Mouse (Mus musculus) regulatory T cell (primary cell): ENCODE measurements around the gene Acot4.
"Not testable (repeated sequence)": the region's sequence is repeated elsewhere in the genome, so short reads cannot be mapped to it uniquely, and the experiment has no call there.

ENCODE experiments used
- in situ Hi-C: fragments of 300-600 bp; cut with MboI, MseI; formaldehyde crosslinking; loops from one replicate; pipeline ENCODE4 v1.15.1; 2025; ENCODE audit warnings: high pct_unique_total_duplicates

Acot4 gene

DNA sequence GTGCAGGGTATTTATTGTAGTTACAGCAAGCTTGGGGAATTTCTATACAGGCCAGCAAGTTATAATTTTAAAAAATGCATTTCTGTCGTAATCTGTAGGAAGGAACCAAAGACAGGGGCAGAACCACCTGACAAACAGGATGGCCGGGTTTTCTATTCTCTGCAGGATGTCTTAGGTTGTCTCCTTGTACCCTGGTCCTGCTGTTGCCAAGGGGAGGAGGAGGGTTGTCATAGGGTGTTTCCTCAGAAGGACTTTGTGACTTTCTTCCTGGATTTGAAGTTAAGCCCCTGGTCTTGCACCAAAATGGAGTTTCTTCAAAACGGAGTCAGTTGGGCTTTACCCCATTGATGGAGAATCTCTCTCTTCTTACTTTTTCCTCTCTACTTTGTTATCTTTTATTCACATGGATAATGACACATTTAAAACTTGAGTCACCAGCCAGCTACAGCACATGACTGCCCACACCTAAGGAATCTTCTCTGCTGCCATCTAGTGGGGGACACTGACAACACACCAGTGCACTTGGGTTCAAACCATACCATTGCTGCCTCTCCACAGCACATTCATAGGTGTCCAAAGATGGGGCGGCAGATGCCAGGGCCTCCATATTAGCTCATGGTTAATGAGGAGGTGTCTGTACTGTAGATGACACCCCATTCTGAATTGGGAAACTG is 7.4 kb upstream of the Acot4 start:
- in situ Hi-C loops = no loop called here

DNA sequence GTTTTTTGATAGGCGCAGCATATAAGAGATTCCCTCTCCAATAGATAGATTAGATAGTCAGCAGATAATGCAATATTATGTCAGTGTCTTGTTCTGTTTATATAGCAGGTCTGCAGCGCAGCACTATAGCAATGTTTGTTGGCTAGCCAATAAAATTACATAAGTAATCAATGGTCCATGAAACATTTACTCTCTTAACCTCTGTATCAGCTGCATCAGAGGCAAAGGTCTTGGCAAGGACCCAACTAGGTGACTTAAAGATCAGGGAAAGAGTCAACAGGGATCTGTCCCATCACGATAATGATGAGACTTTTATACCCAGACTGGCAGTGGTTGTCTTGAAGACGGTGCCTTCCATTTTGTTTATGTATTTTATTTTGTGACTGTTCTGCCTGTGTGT is 5.3 kb upstream of the Acot4 start:
- in situ Hi-C loops = no loop called here

DNA sequence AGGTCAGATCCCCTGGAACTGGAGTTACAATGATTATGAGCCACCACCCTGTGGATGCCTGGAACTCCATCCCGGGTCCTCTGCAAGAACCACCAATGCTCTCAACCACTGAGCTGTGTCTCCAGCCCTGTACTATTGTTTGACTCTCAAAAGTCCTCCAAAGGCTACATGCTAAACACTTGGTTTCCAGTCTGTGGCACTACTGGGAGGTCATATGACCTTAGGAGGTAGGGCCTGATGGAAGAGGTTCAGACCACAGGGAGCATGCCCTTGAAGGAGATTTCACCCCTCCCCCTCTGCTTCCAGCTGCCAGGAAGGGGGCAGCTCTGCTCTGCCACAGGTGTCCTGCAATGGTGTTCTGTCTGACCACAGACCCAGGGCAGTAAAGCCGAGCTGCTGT is 4.9 kb upstream of the Acot4 start:
- in situ Hi-C loops = not testable (repeated sequence)

DNA sequence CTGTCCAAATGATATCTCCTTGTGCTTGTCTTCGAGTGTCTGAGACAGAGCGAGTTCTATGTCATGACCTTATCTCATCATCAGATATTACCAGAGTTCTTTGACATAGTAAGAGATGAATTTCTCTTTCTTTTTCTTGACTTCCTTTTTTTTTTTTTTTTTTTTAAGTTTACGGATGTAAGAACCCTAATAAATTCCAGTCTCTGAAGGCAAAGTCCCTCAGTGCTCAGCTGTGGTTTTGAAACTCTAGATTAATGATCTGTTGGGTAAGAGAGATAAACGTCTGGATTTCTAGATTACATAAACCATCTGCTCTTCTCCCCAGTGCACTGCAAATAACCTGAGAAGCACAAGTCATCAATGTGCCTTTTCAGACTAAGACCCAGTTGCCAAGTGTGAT is 4.1 kb upstream of the Acot4 start:
- in situ Hi-C loops = no loop called here

DNA sequence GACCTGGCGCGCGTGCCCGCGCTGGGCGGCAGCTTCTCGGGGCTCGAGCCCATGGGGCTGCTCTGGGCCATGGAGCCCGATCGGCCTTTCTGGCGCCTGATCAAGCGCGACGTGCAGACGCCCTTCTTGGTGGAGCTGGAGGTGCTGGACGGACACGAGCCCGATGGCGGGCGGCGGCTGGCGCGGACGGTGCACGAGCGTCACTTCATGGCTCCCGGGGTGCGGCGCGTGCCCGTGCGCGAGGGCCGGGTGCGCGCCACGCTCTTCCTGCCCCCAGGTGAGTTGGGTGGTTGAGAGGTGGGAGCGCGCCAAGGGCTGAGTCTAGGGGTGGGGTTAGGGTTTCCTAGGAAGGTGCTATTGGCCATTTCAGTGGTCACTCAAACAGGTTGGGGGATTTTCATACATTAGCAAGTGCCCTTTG is 522 bp downstream of the Acot4 start, which contains the start of gene Gm49366:
Gm49366 (plus strand) TSS at position 245 of the 421 bp plus-strand sequence.
- in situ Hi-C loops = not testable (repeated sequence)

DNA sequence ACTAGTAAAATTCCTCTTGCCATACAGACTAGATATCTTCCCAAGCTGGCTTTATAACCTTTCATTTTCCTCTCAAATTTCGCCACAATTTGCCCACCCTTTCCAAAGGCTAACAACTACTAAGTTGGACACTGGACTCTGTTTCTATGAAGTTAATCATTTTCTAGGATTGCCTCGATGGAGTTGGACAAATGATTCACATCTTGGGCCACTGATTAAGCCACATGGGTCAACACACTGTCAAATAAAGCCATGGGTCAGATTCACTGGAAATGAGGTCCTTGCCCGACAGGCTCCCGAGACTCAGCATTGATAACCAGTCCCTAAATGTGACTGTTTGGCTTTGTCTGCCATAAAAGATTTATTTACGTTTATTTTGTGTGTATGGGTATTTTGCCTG is 4.1 kb downstream of the Acot4 start:
- in situ Hi-C loops = no loop called here

DNA sequence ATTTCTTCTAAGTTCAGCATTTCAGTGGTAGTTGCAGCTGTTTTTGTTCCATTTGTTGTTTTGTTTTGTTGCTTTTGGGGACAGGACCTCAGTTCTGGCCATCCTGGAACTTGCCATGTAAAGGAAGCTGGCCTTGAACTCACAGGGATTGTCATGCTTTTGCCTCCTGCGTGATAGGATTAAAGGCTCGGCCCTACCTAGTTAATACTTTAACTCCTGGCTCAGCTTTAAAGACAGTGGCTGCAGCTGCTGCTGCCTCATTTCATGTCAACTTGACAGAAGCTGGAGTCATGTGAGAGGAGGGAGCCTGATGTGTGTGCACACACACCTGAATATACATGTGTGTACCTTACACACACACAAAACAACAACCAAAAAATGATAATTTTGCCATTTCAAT is 5.9 kb downstream of the Acot4 start:
- in situ Hi-C loops = no loop called here

DNA sequence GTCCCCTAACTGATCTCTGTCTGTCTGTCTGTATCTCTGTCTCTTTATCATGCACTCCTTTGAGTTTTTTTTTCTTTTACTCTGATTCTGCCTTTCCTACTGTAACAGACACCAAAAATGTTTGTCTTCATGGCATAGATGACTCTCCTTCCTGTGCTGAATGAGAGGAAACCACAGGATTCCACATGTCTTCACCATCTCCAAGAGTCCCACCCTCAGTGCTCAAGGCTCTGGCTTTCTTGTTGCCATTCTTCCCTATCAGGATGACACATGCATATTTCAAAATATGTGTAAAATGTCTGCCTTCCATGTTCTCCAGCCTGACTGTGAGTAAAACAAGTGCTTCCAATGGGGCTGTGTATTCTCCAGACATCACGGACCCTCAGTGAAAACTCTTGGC is 8.7 kb downstream of the Acot4 start:
- in situ Hi-C loops = no loop called here

DNA sequence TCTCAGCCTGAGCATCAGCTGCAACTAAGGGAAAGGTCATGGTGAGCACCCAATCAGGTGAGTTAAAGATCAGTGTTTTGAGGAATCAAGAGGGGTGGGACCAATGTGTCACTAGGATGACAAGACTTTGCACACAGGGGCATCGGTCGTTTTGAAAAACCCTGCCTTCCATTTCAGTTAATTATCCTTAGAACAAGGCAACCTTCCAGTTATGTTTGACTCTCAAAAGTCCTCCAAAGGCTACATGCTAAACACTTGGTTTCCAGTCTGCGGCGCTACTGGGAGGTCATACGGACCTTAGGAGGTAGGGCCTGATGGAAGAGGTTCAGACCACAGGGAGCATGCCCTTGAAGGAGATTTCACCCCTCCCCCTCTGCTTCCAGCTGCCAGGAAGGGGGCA is 12.6 kb downstream of the Acot4 start:
- in situ Hi-C loops = not testable (repeated sequence)

DNA sequence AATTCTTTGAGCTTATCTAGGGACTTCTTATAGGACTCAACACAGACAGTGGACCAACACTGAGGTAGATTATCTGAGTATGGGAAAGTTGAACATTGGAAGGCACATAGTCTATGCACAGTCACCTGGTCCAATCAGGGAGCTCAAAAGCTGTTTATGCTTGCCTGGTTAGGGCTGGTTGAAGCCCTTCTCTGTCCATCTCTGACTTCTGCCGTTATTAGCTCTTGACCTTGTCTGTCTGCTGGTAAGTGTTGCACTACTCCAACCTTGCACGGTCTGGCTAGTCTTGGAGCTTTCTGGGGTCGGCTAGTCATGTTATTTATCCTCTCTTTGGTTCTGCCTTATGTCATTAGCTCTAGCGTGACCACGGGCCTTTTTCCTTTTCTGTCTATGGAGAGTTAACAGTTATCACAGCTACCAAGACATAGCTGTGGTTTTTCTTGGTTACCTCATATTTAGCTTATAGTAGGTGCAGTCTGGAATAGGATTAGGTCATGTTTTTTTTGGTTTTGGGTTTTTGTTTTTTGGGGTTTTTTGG is 13.8 kb downstream of the Acot4 start, which contains the start of gene Acot3:
Acot3 (plus strand) TSS at position 208 of the 538 bp plus-strand sequence.
- in situ Hi-C loops = no loop called here

DNA sequence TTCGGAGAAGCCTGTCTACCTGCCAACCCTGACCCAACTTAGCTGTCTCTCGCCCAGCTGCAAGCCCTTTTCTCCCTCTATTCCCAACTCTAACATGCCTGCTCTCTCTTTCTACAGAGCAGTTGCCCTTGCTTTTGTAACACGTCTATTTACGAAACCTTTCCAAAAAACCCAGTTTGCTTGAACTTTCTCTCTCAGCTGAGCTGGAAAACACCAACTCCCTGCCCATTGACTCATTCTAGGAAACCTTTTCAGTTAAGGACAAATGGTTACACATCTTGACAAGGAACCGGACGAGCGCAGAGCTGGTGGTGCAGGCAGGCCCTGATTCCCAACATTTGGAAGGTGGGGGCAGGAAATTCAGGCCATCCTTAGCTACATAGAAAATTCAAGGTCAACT is 14.4 kb downstream of the Acot4 start:
- in situ Hi-C loops = no loop called here

DNA sequence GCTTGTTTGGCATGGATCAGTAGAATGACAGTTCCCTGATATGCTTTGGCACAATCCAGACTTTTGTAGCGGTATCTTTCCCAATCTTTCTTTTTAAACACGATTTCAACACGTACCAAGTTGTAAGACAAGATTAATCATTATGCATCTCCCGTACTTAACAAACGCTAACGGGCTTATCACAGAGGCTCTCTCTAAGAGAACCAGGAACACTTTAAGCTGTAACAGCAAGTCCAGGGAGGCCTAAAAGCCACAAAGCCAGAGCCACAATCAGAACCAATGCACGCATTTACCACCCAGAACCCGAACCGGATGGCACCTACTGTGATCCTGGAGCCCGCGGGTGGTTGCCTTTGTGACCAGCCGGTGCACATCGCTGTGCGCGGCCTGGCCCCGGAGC is 15.0 kb downstream of the Acot4 start:
- in situ Hi-C loops = no loop called here

DNA sequence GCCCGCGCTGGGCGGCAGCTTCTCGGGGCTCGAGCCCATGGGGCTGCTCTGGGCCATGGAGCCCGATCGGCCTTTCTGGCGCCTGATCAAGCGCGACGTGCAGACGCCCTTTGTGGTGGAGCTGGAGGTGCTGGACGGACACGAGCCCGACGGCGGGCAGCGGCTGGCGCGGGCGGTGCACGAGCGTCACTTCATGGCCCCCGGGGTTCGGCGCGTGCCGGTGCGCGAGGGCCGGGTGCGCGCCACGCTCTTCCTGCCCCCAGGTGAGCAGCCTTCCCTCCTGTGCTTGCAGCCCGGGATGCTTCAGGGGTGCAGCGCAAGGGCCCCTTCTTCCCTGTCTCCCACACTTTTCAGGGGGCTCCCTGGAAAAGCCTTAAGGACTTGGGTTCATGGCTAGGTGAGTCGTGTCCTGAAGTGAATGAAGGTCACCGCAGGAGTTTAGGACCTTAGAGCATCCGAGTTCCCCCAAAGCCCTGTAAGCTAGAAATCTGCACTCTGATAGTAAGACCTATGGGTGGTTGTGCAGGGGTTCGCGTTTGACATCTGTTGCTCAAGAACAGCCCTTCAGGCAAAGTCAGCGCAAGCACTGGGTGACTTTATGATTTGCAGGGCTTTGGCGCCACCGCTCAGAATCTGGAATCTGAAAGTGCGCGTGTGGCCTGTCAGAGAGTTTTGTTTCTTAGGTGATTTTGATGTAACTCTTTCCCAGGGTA is 15.7 kb downstream of the Acot4 start:
- in situ Hi-C loops = no loop called here

DNA sequence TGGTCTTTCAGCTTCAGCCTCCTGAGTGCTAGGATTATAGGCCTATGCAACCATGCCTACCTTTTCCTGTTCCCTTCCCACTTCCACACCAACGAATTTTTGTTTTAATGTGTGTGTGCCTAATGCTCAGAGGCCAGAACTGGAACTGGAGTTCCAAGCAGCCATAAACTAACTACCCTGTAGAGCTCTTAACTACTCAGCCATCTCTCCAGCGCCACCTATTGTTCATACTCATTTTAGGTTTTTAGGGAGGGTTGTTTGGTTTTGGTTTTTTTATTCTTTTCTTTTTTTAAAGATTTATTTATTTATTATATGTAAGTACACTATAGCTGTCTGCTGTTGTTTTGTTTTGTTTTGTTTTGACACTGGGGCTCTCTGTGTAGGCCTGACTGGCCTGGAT is 22.8 kb downstream of the Acot4 start:
- in situ Hi-C loops = no loop called here

DNA sequence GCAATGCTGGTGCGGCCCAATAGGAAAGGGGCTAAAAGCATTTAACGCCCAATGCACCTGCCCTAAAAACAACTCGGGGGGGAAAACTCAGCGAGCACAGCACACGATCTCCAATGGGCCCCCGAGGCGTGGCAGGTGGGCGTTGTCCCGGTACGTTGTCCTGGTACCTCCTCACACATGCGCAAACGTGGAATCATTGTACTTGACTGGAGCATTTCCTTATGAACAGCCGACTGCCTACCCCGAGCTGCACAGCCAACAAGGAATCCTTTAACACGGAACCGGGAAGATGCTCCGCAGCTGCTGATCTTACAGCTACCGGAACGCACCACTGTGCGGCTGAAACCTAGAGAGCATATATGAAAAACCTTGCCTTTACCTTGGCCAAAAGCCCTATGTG is 24.2 kb downstream of the Acot4 start:
- in situ Hi-C loops = no loop called here

DNA sequence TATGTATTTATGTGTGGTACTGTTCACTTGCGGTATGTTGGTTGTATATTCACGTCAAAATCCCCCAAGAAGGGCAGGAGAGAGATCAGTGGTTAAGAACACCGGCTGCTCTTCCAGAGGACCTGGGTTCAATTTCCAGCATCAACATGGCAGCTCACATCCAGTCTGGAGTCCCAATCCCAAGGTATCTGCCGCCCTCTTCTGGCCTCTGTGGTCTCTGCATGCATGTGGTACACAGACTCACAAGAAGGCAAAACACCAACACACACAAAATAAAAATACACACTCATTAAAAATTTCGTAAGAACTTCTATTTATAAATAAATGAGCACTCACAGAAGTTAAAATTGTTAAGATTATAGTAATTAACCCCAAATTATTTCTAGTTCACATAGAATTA is 25.0 kb downstream of the Acot4 start:
- in situ Hi-C loops = no loop called here

DNA sequence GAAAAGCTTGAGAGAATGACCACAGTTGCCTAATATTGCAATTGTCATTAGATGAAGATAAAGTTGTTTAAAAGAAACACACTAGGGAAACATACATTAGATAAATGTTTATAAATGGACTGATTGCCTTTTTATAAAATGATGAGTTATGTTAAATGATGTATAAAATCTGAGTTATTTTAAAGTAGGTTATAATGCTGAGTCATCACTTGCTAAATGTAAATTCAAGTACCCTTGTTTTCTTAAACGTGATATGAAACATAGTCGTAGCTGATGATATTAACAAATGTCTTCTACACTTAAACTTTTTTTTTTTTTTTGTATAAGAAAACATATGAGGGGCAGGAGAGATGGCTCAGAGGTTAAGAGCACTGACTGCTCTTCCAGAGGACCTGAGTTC is 25.7 kb downstream of the Acot4 start:
- in situ Hi-C loops = no loop called here

DNA sequence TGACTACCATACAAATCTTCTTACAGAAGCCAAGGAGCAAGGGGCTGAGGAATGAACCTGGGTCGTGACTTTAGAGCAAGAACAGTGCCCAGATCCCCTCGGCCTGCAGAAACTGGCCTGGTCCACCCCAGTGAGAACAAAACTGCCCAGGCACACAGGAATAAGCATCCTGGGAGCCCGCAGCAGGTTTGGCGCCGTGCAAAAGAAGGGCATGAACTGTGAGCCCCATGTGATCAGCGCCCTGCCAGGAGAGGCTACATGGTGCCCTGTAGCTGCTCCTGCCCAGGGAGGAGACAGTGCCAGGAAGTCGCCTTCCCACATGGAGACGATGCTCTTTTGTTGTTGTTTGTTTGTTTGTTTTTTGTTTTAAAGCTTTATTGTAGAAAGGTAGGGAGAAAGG is 26.4 kb downstream of the Acot4 start:
- in situ Hi-C loops = no loop called here

DNA sequence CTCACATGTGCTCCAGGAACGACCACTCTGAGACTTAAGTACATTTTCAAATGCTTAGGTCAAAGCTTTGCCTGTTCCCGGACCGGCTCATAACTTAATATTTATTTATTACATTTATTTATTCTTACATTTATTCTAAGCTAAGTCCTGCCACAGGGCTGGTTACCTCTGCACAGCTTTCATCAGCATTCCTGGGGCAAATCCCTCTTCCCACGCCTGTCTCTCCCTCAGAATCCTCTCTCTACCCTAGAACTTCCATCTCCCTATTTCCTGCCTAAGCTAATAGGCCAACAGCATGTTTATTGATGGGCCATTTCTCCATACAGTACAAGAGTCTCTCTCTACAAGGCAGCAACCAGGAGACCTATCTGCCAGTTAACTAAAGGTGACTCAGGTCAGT is 29.6 kb downstream of the Acot4 start:
- in situ Hi-C loops = no loop called here

DNA sequence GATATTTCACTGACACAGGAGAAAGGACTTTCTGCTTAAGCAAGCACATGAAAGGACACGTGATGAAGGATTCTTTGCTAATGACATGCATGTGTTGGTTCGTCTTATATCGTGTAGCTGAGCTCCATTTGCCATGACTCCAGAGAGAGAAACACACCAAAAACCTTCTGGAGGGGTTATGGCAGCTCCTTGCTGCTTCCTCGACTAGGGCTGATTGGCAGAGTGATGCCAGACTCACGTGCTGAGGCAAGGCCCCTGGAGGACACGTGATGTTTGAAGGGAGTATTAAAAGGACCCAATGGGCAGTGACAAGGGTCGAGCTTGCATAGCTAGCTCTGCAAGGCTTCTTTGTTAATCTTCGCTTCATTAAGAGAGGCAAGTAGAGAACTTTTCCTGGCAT is 30.1 kb downstream of the Acot4 start:
- in situ Hi-C loops = no loop called here

DNA sequence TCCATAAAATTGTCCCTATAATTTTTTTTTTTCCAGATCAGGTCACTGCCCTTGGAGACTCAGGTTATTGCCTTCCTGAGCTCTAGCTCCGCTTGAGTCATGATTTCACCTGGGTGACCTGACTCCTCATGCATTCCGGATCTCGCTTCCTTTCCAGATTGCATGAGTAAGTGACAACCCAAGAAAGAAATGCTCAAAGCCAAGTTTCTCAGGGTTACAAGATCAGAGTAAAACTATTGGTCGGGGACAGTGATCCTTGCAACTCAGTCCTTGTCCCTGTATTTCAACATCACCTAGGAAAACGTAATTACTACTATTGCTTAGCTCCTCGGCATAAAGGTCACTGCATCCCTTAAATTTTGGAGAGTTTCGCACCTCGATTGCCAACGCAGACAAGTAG is 30.8 kb downstream of the Acot4 start, which contains the start of gene Acot5:
Acot5 (plus strand) TSS at position 340 of the 400 bp plus-strand sequence.
- in situ Hi-C loops = no loop called here

DNA sequence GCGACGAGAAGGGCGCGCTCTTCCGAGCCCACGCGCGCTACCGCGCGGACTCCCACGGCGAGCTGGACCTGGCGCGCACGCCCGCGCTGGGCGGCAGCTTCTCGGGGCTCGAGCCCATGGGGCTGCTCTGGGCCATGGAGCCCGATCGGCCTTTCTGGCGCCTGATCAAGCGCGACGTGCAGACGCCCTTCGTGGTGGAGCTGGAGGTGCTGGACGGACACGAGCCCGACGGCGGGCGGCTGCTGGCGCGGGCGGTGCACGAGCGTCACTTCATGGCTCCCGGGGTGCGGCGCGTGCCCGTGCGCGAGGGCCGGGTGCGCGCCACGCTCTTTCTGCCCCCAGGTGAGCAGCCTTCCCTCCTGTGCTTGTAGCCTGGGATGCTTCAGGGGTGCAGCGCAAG is 31.4 kb downstream of the Acot4 start:
- in situ Hi-C loops = not testable (repeated sequence)

DNA sequence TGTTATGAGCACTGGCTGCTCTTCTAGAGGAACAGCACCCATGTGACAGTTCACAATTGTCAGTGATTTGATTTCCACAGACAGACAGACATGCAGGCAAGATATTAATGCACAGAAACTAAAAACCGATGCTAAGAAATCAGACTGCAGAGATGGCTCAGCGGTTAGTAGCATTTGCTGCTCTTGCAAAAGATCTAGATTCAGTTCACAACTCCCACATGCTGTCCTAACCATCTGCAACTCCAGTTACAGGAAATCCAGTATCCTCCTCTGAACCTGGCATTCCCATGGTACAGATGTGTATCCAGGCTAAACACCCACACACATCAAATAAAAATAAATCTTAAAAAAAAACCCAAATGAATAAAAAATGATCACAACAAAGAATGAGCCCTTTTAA is 33.5 kb downstream of the Acot4 start:
- in situ Hi-C loops = no loop called here
